Mouse (Mus musculus): Measurements from ENCODE around the gene Oxtr. TPM values are rescaled to one million over a fixed set of nuclear protein-coding genes. Genes with fewer than 3 reads are reported as not detected.

The Oxtr gene
- under 1 TPM; 0.11 to 0.33 TPM for total RNA-seq (2021)
- long read RNA-seq, experiment 1: 0 reads
- long read RNA-seq, experiment 2: 0 reads

DNA sequence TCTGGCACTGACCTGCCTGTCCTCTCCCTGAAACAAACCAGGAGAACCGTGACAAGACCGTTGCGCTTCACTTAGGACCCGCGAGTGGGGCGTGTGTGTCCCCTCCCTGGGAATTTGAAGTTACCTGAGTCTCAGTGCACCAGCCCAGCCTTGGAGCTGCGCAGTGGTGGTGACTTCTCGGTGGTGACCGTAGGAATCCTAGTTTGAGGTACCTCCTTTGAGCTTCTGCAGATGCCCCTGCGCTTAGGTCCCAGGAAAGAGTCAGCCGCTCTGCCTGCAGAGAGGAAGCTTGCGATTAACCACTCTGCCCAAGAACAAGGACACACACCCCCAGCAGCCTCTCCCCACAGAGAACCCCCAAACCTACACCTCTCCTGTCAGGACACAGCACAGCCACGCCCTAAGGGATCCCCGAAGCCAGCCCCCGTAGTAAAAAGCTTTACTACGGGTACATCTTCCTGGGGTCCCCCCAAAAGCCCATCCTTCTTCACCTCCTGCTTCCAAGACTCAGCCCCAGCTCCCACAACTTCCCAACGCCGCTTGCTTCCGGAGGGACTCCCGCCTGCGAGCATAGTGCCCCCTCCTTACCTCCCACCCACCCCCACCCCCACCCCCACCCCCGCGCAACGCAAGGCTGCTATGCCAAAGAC is at the start of gene Oxtr:
Oxtr (minus strand) TSS at position 34 of the 650 bp plus-strand sequence.
- intact Hi-C loops (cut with DNase I; ENCODE audit: low total_unique reads): no loop called here
- no peak for DNase-seq

DNA sequence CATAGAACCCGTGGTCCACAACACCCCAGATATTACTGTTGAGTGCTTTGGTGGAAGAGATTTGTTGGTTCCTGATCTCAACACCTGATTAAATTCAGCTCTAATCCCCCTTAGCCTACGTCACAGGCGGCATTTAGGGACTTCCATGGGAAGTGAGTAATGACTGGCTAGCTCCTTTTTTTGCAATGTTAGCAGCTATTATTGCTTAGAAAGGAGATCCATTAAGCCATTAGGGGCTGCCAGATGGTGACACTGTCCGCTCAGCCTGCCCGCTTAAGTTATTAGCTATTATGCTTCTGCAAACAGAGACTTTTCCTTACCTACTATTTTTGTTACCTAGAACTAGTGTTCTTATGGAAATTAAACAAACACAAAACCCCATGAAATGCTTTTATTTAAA is 35.7 kb upstream of the Oxtr start:
- no peak for DNase-seq
- intact Hi-C loops (cut with DNase I; ENCODE audit: low total_unique reads): no loop called here

DNA sequence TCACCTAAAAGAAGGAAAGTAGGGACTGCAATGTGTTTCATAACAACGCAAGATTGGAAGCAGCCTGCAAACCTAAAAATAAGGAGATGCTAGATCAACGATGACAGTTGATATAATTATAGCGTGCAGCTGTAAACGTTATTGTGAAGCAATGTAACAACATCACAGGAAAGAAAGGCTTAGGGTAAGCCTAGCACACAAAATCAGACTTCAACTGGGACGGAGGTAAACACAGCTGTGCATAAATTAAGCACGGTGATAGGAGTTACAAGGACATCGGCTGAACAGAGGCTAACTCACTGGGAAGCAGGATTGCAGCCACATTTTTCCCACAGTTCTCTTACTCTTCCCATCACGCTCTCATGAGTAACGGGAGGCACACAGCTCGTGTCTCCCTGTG is 34.7 kb upstream of the Oxtr start:
- intact Hi-C loops (cut with DNase I; ENCODE audit: low total_unique reads): no loop called here
- DNase-seq: no peak

DNA sequence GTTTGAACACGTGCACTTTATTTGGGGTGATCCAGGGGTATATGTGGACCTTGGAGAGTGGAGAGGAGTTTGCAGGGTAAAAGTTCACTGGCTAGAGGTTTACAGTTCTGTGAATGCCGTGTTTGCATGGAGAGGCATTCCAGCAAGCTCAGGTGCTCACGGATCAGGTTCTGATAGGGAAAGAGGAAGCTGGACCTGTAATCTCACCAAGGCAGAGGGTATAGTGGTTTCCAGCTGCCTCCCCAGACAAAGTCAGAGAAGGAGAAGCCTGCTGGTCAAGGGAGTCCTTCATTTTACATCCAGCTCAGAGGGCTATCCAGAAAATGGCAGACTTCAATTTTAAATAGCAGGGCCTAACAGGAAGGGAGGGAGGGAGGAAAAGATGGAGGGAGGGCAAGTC is 28.2 kb upstream of the Oxtr start:
- intact Hi-C loops (cut with DNase I; ENCODE audit: low total_unique reads): no loop called here
- DNase-seq: no peak

DNA sequence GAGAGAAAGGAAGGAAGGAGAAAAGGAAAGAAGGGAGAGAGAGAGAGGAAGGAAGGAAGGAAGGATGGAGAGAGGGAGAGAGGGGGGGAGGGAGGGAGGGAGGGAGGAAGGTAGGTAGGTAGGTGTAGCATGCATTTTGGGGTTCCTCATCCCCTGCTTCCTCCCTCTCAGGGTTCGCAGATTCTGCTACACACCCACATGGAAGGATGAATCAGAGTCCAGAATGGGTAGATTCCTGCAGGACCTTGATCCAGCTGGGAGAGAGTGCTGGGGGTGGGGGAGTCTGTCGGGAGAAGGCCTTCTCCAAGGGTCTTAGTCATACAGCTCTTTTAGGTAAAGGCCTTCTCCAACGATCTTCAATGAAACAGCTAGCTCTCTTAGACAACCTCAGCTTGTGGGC is 27.8 kb upstream of the Oxtr start:
- no peak for DNase-seq
- intact Hi-C loops (cut with DNase I; ENCODE audit: low total_unique reads): no loop called here

DNA sequence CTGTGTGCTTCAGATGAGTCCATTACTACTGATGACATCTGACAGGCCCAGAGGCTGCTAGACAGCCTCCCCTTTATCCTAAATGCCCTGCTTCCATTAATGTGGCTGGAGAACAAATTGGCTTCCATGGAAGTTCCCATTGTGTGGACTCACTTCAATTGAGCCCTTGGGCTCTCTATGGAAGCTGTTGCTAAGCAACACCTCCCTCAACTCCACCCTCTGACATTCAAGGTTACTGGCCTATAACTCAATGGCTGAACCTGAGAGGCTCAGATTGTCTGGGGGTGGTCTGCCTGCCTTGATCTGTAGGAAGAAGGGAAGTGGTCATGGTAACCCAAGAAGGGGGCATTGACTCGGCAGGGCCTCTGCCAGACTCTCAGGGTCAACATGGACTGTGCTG is 26.8 kb upstream of the Oxtr start:
- DNase-seq: no peak
- intact Hi-C loops (cut with DNase I; ENCODE audit: low total_unique reads): no loop called here

DNA sequence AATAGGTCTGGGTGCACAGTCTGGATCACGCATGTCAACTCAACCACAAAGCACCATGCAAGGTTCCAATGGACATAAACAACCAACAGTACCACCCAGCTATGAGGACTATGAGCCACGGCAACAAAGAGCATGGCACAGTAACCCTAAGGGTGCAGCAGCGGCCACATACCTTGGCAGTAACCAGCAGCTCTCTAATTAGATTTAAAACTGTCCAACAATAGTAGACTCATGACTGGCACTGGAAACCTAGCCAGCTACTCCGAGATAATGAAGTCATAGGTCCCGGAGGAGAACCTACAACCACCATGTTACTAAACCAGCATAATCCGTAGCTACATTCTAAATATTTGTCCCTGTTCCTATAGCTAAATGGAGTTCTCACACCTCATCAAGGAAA is 24.8 kb upstream of the Oxtr start:
- DNase-seq: no peak

DNA sequence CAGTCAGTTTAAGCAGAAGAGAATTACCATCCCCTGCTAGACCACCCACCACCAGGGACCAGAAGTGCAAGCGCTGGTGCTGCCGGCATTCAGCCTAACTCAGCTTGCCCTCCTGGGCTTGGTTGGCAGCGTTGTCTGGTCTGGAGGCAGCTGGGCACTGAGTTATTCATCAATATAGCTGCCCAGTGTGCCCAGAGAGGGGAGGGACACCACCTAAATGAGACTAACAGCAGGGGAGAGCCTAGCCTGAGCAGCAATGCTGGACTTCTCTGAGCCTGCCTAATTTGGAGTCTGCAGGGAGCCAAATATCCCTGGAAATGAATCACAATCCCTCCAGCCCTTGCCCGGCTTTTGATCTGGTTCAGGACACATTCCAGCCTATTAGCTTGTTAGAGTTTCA is 20.6 kb upstream of the Oxtr start:
- intact Hi-C loops (cut with DNase I; ENCODE audit: low total_unique reads): no loop called here
- DNase-seq: no peak

More for the DNA sequence above, 24.8 kb upstream of the Oxtr start:
- intact Hi-C loops (cut with DNase I; ENCODE audit: low total_unique reads): no loop called here

DNA sequence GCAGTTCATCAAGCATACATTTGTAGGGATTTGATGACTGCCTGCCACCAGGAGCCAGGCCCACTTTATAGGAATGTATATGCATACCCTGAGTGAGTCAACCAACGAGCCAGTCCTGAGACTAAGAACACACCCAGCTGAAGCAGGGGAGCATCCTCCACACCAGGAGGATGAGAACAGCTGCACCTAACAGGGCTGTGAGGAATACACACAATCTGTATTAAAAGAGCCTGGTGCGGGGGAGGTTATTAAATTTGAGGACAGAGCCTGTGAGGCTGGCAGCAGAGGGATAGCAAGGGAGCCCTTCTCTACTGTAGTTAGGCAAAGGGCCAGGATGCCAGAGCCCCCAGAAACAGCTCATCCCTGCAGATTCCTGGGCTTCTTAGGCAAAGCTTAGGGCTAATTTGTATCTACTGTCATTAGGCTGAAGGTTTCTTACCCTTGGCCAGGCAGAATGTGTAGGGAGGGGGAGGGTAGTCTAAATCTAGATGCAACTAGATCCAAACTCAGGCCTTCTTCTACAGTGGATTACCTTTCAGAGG is 19.9 kb upstream of the Oxtr start:
- intact Hi-C loops (cut with DNase I; ENCODE audit: low total_unique reads): no loop called here
- DNase-seq: no peak

DNA sequence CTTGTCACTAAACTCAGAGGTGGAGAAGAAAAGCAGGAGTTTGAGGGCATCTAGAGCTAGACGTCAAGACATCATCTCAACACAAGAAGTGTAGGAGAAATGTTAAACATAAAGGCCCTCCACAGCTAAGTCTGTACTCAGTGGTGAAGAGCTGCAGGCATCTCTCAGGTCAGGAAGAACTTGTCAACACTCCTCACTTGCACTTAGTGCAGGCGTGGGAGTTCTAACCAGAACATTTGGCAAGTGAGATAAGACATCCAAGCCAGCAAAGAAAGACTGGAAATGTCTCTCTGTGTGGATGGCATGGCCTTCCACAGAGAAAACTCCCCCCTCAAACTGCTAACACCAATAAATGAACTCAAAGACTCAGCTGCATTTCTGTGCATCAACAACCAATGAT is 17.9 kb upstream of the Oxtr start:
- intact Hi-C loops (cut with DNase I; ENCODE audit: low total_unique reads): no loop called here
- DNase-seq: no peak

DNA sequence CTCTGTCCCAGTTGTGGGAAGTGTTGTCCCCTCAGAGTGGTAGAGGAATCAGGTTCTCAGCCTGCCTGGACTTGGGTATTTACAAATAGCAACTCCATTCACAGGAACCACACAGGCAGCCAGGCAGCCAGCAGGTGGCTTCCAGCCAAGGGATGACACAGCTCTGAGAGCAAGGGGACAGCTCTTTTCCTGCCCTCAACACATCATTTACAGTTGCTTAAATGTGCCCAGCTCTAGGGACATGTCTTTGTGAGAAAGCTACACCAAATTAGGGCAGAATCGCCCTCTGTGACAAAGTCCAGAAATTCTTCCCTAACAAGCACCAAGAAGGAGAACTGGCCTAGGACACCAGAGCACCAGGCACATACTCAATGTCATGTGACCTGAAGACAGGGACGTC is 11.4 kb upstream of the Oxtr start:
- intact Hi-C loops (cut with DNase I; ENCODE audit: low total_unique reads): no loop called here

DNA sequence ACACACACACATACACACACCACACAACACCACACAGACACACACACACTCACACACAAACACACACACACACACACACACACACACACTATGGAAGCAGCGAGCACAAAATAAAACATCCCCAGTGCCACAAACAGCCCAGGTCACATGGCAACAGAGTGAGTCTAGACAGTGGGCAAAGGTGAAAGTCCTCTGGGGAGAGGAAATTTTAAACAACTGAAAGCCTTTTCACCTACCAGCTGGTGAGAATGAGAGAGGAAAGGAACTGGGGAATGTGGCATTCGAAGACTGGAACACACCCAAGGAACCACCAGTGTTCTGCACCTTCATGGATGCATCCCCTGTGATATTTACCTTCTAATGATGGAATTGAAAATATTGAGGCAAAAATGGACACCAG is 9.7 kb upstream of the Oxtr start:
- intact Hi-C loops (cut with DNase I; ENCODE audit: low total_unique reads): no loop called here
- DNase-seq: no peak

More for the DNA sequence above, 11.4 kb upstream of the Oxtr start:
- peak; percentile 57 for DNase-seq

DNA sequence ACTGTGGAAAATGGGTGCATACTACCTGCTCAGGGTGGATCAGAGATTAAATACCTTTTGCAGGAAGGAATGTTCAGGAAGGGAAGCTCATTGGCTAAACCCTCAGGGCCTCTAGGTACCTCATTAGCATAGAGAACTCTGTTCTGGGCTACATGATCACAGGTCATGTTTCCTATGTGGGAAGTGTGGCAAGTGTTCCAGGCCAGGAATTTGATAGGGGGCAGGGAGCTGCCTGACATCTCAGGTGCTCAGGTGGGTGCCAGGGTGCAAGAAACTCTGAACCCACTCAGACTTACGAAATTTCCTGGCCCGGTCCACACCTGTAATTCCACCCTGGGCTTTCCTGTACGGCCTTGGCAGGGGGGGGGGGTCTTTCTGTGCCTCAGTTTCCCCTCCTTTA is 9.0 kb upstream of the Oxtr start:
- intact Hi-C loops (cut with DNase I; ENCODE audit: low total_unique reads): no loop called here
- DNase-seq: no peak

DNA sequence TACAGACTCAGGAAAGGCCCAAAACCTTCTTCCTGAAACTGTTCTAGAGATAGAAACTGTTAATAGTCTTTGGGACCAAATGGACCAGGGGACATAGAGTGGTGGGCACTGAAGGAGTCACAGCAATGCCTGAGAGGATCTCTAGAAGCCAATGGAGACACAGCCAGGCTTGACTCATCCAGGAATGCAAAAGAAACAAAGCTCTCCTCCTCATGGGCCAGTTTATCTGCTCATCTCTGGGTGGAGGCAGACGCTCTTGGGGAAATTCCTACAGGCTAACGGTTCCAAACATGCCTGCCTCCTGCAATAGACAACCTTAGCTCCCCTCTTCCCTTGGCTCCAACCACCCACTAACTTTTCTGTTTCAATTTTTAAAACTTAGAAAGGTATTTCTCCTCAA is 7.7 kb upstream of the Oxtr start:
- no peak for DNase-seq
- intact Hi-C loops (cut with DNase I; ENCODE audit: low total_unique reads): no loop called here

DNA sequence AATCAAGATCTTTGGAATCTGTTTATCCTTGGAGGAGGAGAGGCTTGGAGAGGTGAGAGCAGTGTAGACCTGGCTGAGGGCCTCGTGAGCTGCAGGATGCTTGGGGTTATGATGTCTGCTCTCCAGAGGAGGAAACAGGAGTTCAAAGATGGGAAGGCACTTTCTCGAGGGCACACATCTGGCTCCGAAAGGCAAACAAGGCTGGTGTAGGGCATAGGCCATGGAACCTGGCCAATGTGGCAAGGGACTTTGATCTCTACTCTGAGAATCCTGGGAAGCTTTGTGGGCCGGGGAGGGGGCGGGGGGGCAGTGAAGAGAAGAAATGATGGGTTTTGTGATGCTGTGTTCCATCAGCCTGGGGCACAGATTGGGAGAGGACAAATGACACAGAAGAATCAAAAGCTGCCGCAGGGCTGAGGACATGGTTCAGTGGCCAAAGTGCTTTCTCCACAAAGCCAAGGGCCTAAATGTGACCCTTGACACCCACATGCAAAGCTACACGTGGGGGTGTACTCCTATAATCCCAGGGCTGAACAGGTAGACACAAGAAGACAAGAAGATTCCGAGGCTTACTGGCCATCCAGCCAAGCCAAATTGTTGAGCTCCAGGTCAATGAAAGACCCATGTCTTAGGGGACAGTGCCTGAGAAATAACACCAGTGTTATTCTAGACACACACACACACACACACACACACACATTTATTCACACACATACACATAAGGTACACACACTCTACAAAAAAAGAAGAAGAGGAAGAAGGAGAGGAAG is 6.7 kb upstream of the Oxtr start:
- intact Hi-C loops (cut with DNase I; ENCODE audit: low total_unique reads): no loop called here
- DNase-seq: no peak

DNA sequence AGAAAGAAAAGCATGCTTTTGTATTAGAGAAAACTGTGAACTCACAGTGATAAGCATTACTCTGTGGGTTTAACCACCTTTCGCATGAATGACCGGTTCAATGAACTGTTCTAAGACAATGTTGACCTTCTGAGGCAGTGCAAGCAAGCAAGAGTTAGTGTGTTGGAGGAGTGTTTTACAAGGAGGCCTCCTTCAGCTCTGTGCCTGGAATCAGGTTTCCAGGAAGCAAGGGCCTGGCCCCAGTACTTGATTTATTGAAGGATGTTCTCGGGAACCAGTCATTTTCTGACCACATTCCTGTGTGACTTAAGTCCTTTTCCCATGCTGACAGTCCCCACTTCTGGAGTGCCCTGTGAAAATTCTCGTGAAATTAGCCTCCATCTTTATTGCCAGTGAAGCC is 5.5 kb upstream of the Oxtr start:
- intact Hi-C loops (cut with DNase I; ENCODE audit: low total_unique reads): no loop called here
- no peak for DNase-seq

DNA sequence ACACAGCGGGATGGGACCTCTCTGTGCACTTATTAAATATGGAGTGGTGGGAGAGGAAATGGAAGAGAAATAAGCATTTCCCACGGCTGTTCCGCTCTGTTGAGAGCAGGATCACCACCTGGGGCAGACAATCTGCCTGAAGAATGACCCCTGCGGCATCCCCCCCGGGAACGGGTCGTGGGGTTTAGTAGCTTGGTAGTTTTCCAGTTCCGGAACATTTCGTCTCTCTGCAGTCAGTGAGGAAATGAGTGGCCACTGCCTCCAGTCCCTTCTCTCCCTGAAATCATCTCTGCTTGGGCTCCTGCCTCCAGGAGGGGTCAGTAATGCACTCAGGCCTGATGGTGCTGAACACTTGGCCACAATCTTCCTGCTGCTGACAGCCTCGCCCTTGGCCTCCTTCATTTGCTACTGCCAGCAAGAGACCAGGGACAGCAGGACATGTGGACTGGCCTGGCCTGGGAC is 4.9 kb upstream of the Oxtr start:
- intact Hi-C loops (cut with DNase I; ENCODE audit: low total_unique reads): no loop called here
- peak; percentile 26 for DNase-seq

DNA sequence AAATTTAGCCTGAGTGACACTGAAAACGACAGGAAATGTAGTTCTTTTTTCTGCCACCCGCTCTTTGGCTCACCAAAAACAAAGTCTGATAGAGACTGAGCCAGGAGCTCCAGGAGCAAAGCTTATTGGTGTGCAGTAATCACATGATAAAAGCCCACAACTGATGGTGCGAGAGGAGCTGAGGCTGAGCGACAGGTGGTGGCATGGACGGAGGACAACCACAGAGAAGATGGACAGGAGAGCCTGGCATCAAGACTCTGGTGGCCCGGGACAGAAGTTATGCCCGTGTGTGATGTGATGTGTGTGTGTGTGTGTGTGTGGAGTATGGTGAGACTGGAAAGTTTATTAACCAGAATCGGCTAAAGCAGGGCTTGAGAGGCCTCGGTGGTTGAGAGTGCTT is 3.6 kb upstream of the Oxtr start:
- DNase-seq: no peak
- intact Hi-C loops (cut with DNase I; ENCODE audit: low total_unique reads): no loop called here

DNA sequence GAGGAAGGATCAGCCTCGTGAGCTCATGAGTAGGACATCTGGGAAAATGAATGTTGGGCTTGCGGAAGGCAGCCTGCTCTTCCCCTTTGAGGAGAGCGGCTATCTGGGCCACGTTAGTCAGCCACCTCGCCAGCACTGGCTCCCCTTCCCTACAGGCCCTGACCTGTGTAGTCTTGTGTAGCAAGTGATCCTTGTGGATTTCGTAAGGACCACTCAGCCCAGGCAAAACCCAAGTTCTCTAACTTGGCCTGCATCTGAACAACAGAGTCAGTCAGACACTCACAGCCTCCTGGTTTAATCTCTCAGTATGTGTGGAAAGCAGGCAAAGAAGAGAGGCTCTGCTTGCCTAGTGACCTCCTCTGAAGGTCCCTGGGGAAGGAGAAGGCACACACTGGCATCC is 2.9 kb upstream of the Oxtr start:
- intact Hi-C loops (cut with DNase I; ENCODE audit: low total_unique reads): no loop called here
- DNase-seq: no peak

DNA sequence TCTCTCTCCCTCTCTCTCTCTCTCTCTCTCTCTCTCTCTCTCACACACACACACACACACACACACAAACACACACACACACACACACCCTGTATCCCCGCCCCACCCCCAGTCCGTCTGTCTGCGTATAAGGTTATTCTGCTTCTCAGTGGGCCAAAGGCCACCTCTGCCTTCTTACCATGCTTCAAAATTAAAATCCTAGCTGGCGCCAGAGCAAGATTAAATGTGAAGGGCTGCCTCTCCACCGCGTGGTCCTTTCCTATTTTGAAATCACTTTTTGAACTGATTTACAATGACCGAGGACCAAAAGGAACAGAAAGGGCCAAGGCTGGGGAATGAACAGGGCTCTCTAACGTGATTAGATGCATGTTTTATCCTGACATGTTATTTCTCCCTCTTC is 1.8 kb upstream of the Oxtr start:
- intact Hi-C loops (cut with DNase I; ENCODE audit: low total_unique reads): no loop called here
- no peak for DNase-seq

DNA sequence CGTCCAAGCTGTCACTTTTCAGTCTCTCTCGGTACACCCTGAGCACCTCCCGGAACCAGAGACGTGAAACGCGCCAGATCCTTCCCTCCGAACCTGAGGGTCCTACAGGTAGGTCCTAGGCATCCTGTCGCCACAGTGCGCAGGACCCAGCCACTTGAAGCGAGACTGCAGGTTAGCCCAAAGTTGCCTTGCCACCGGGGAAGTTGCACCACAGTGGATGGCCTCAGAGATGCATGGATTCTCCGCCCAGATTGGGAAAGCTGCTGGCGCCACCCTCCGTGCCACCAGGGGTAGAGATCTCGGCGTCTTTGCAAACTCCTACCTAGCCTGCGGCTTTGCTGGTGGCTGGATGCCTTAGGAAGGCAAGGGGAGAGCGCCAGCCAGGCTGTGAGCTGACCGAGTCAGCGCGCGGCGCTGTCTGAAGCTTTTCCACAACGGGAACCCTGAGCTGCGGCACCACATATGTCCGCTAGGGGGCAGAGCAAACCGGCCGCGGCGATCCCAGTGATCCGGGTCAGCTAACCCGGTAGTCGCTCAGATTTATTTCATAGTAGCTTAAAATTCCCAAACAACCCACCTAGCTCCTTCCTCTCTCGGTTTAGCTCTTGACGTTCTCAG is 991 bp upstream of the Oxtr start:
- intact Hi-C loops (cut with DNase I; ENCODE audit: low total_unique reads): no loop called here

More for the DNA sequence above, 991 bp upstream of the Oxtr start:
- DNase-seq: peak; percentile 84
